Mouse (Mus musculus) liver, adult 2 months (tissue): ENCODE data around the gene Pcare. TPM values are rescaled to one million over a fixed set of nuclear protein-coding genes. Genes with fewer than 3 reads are reported as not detected.
A peak's percentile ranks its signal among the peaks of the same experiment; 100 is the strongest.

Experiments
- DNase-seq: peaks from one replicate; pipeline ENCODE4 v3.0.0-alpha.2; 2011; ENCODE audit warnings: low read depth, low spot score; ENCODE audit errors: extremely low read depth
- H3K27ac ChIP-seq: fragments of 200-500 bp; replicated peaks from 2 replicates; pipeline ENCODE4 v1.5.1; 2012; ENCODE audit warnings: low read depth, mild to moderate bottlenecking, control low read depth, inconsistent platforms, low read length; ENCODE audit not compliant: insufficient read depth
- H3K27me3 ChIP-seq: fragments of 200-500 bp; 2 replicates; pipeline ENCODE4 v1.6.1; 2012; ENCODE audit warnings: mild to moderate bottlenecking, moderate library complexity, low read length, inconsistent platforms; ENCODE audit not compliant: control insufficient read depth, insufficient read depth
- H3K36me3 ChIP-seq: fragments of 200-500 bp; 2 replicates; pipeline ENCODE4 v1.6.1; 2012; ENCODE audit warnings: low read length, inconsistent platforms; ENCODE audit not compliant: control insufficient read depth, insufficient read depth
- H3K4me1 ChIP-seq: fragments of 200-500 bp; 2 replicates; pipeline ENCODE4 v1.6.1; 2011; ENCODE audit warnings: low read length; ENCODE audit not compliant: control insufficient read depth, insufficient read depth
- H3K4me3 ChIP-seq: fragments of 200-500 bp; 2 replicates; pipeline ENCODE4 v1.5.1; 2011; ENCODE audit warnings: low read depth, mild to moderate bottlenecking, control low read depth, low read length, moderate library complexity; ENCODE audit not compliant: insufficient read depth
- H3K79me2 ChIP-seq: fragments of 200-500 bp; 2 replicates; pipeline ENCODE4 v1.6.1; 2012; ENCODE audit warnings: inconsistent platforms, mild to moderate bottlenecking, low read length, moderate library complexity; ENCODE audit not compliant: control insufficient read depth, insufficient read depth
- H3K9ac ChIP-seq: fragments of 200-500 bp; 2 replicates; pipeline ENCODE4 v1.6.1; 2012; ENCODE audit warnings: low read depth, mild to moderate bottlenecking, control low read depth, inconsistent platforms, low read length
- CTCF ChIP-seq: fragments of 200-500 bp; IDR thresholded peaks from 2 replicates; pipeline ENCODE4 v1.5.1; 2011; ENCODE audit warnings: low read depth, low read length, control low read depth
- POLR2A ChIP-seq: fragments of 200-500 bp; IDR thresholded peaks from 2 replicates; pipeline ENCODE4 v1.6.1; 2011; ENCODE audit warnings: low read length, control low read depth; ENCODE audit not compliant: insufficient read depth; ENCODE audit errors: extremely low read depth
- WGBS: fragments of 180-500 bp; shearing (Covaris S2); methylation state at CpG from one replicate; pipeline ENCODE4 v1.1.7; 2018; 5-methylcytosine and 5-hydroxymethylcytosine counted together
- polyA plus RNA-seq: library from polyadenylated mRNA; depleted of rRNA; stranded (reverse); fragments of >200 nt; gene quantifications from 2 replicates; pipeline ENCODE4 v1.2.3, GENCODE M21; 2012
- total RNA-seq: library from RNA; depleted of rRNA; stranded (reverse); fragments of >200 nt; gene quantifications from 2 replicates; pipeline ENCODE4 v1.2.3, GENCODE M21; 2014

Gene Pcare
- total and polyA plus RNA-seq, 2 experiments, result not detected

GRCm38 (mm10) chr17:71747561-71747960 is 5.1 kb downstream of the Pcare start:
- Histone ChIP-seq H3K79me2 (no peaks in the 10 kb centered on the region), H3K27me3 (no peaks in the 10 kb centered on the region), H3K4me3 (no peak overlapping the region), H3K36me3 (no peaks in the 10 kb centered on the region), H3K4me1 (no peaks in the 10 kb centered on the region), H3K27ac (no peak overlapping the region), H3K9ac (no peak overlapping the region)
- no peak for DNase-seq
- WGBS, result 89% methylated on average over 8 of the region's 8 CpGs
- TF ChIP-seq POLR2A (no peak), CTCF (no peak)

- no peak for TF ChIP-seq POLR2A
- no peak for TF ChIP-seq CTCF
- DNase-seq, result no peak
- no peak overlapping the region for H3K27ac ChIP-seq
- no peak overlapping the region for H3K4me3 ChIP-seq
- no peaks in the 10 kb centered on the region for H3K36me3 ChIP-seq
- H3K9ac ChIP-seq, result no peak overlapping the region
- no peaks in the 10 kb centered on the region for H3K27me3 ChIP-seq
- H3K4me1 ChIP-seq, result no peaks in the 10 kb centered on the region
- no peaks in the 10 kb centered on the region for H3K79me2 ChIP-seq
- 81% methylated on average over 9 of the region's 9 CpGs for WGBS
These were observed 6.6 kb downstream of the Pcare start for GRCm38 (mm10) chr17:71746114-71746513.

GRCm38 (mm10) chr17:71742935-71743334 is 9.8 kb downstream of the Pcare start:
- no peak overlapping the region for H3K4me3 ChIP-seq
- no peaks in the 10 kb centered on the region for H3K79me2 ChIP-seq
- no peaks in the 10 kb centered on the region for H3K4me1 ChIP-seq
- no peak overlapping the region for H3K9ac ChIP-seq
- no peak overlapping the region for H3K27ac ChIP-seq
- no peaks in the 10 kb centered on the region for H3K27me3 ChIP-seq
- no peak for TF ChIP-seq CTCF
- no peak for TF ChIP-seq POLR2A
- peak; percentile 31 for DNase-seq
- no peaks in the 10 kb centered on the region for H3K36me3 ChIP-seq
- 48% methylated on average over 5 of the region's 5 CpGs for WGBS

GRCm38 (mm10) chr17:71742156-71742555 is 10.5 kb downstream of the Pcare start:
- H3K9ac ChIP-seq, result no peak overlapping the region
- WGBS, result 80% methylated on average over 3 of the region's 3 CpGs

GRCm38 (mm10) chr17:71736442-71736841 is 16.3 kb downstream of the Pcare start:
- no peaks in the 10 kb centered on the region for H3K27me3 ChIP-seq
- DNase-seq, result no peak
- H3K4me3 ChIP-seq, result no peak overlapping the region
- H3K27ac ChIP-seq, result no peak overlapping the region
- no peaks in the 10 kb centered on the region for H3K36me3 ChIP-seq
- H3K4me1 ChIP-seq, result no peaks in the 10 kb centered on the region
- no peak for TF ChIP-seq POLR2A
- TF ChIP-seq CTCF, result no peak
- H3K79me2 ChIP-seq, result no peaks in the 10 kb centered on the region
- no peak overlapping the region for H3K9ac ChIP-seq
- 50% methylated on average over 3 of the region's 3 CpGs for WGBS

More at GRCm38 (mm10) chr17:71742156-71742555, 10.5 kb downstream of the Pcare start:
- no peaks in the 10 kb centered on the region for H3K36me3 ChIP-seq
- TF ChIP-seq CTCF (no peak), POLR2A (no peak)
- H3K27me3 ChIP-seq, result no peaks in the 10 kb centered on the region
- H3K4me1 ChIP-seq, result no peaks in the 10 kb centered on the region
- H3K27ac ChIP-seq, result no peak overlapping the region
- no peak overlapping the region for H3K4me3 ChIP-seq
- H3K79me2 ChIP-seq, result no peaks in the 10 kb centered on the region
- DNase-seq, result no peak

GRCm38 (mm10) chr17:71730655-71731054 is 22.0 kb downstream of the Pcare start:
- 30% methylated on average over 2 of the region's 2 CpGs for WGBS
- Histone ChIP-seq H3K4me1 (no peaks in the 10 kb centered on the region), H3K27ac (no peak overlapping the region), H3K9ac (no peak overlapping the region), H3K4me3 (no peak overlapping the region), H3K27me3 (no peaks in the 10 kb centered on the region), H3K36me3 (no peaks in the 10 kb centered on the region), H3K79me2 (no peaks in the 10 kb centered on the region)
- peak; percentile 2 for DNase-seq
- TF ChIP-seq POLR2A (no peak), CTCF (no peak)
